In genomic region chr4:130857661-130858060, GRCm38 (mm10) we compare ENCODE assay signal across 16 mouse cellular contexts. TPM values are rescaled to one million over a fixed set of nuclear protein-coding genes. Genes with fewer than 3 reads are reported as not detected.
DNase-seq lines count a peak whose midpoint lies in the region; ATAC-seq and TF ChIP-seq lines count a peak whose summit lies in the region.
"Had no signal": no experiment of that assay in that cellular context is flagged by ENCODE, and none has a peak within 500 bp of the region (broad histone marks: within the 10 kb centered on the region; RNA-seq: fewer than 3 reads in every experiment).

No protein-coding gene starts in this region.

- TF ChIP-seq EP300 in lung, postnatal 0 days (IDR thresholded peaks at IDR 0.05): no peak
- no peak for TF ChIP-seq EP300 in stomach, postnatal 0 days (optimal IDR thresholded peaks at IDR 0.05)

- no peak for DNase-seq in cerebellum, adult 2 months
- no peak for DNase-seq in cerebellum, adult 18-20 months
- no peak for DNase-seq in kidney, postnatal 0 days (ENCODE audit: low spot score)
- DNase-seq in kidney, postnatal 36 days: no peak
- no peak for DNase-seq in lung, postnatal 0 days (ENCODE audit: low spot score)
- DNase-seq in lung, postnatal 36 days: no peak
- DNase-seq in stomach, postnatal 0 days (ENCODE audit: low spot score): no peak
- DNase-seq in urinary bladder, adult 2 months (ENCODE audit: low spot score): no peak
- DNase-seq: adrenal gland, adult 2 months; cerebellum, postnatal 25 days; thymus, postnatal 36 days had no signal

- no peaks in the 10 kb centered on the region for H3K36me3 ChIP-seq in kidney, postnatal 0 days (ENCODE audit: insufficient read depth, low read length)
- no peaks in the 10 kb centered on the region for H3K36me3 ChIP-seq in lung, postnatal 0 days (ENCODE audit: insufficient read depth, low read length)
- H3K36me3 ChIP-seq in stomach, postnatal 0 days (ENCODE audit: control insufficient read depth, insufficient read depth, low read length): no peaks in the 10 kb centered on the region
- H3K36me3 ChIP-seq: embryonic facial prominence, embryonic 10.5 days; heart, embryonic 15.5 days; neural tube, embryonic 13.5 days had no signal

- H3K27me3 ChIP-seq in cerebellum, adult 2 months (ENCODE audit: control insufficient read depth, insufficient read depth, low read length): no peaks in the 10 kb centered on the region
- H3K27me3 ChIP-seq in kidney, postnatal 0 days (ENCODE audit: insufficient read depth, low read length): no peaks in the 10 kb centered on the region; the same call in 1 of the 2 replicates
- H3K27me3 ChIP-seq in lung, postnatal 0 days (replicated peaks; ENCODE audit: insufficient read depth, low read length): peaks cover 4% of the 10 kb centered on the region; the same call in 1 of the 2 replicates
- H3K27me3 ChIP-seq in stomach, postnatal 0 days (ENCODE audit: control insufficient read depth, insufficient read depth, low read length): no peaks in the 10 kb centered on the region

- no peaks in the 10 kb centered on the region for H3K9me3 ChIP-seq in kidney, postnatal 0 days (replicated peaks; ENCODE audit: low read length)
- H3K9me3 ChIP-seq in lung, postnatal 0 days (ENCODE audit: low read length): no peaks in the 10 kb centered on the region
- H3K9me3 ChIP-seq in stomach, postnatal 0 days (ENCODE audit: control insufficient read depth, low read length): no peaks in the 10 kb centered on the region
- H3K9me3 ChIP-seq: embryonic facial prominence, embryonic 10.5 days; heart, embryonic 15.5 days; neural tube, embryonic 13.5 days had no signal

- H3K4me2 ChIP-seq in kidney, postnatal 0 days (ENCODE audit: low read length): no peak overlapping the region
- no peak overlapping the region for H3K4me2 ChIP-seq in lung, postnatal 0 days (replicated peaks; ENCODE audit: low read depth, low read length)
- H3K4me2 ChIP-seq in stomach, postnatal 0 days (replicated peaks; ENCODE audit: low read depth): no peak overlapping the region
- H3K4me2 ChIP-seq: heart, embryonic 15.5 days; neural tube, embryonic 13.5 days had no signal

- no peak overlapping the region for H3K9ac ChIP-seq in kidney, postnatal 0 days (ENCODE audit: low read depth, low read length)
- no peak overlapping the region for H3K9ac ChIP-seq in lung, postnatal 0 days (replicated peaks; ENCODE audit: low read depth)
- no peak overlapping the region for H3K9ac ChIP-seq in stomach, postnatal 0 days (ENCODE audit: low read length)
- H3K9ac ChIP-seq: heart, embryonic 15.5 days; neural tube, embryonic 13.5 days had no signal

- H3K4me1 ChIP-seq in cerebellum, adult 2 months (ENCODE audit: control insufficient read depth, insufficient read depth, low read length): peaks cover 15% of the 10 kb centered on the region
- H3K4me1 ChIP-seq in kidney, postnatal 0 days (replicated peaks; ENCODE audit: insufficient read depth, low read length): no peaks in the 10 kb centered on the region
- no peaks in the 10 kb centered on the region; the same call in 1 of the 2 replicates for H3K4me1 ChIP-seq in lung, postnatal 0 days (ENCODE audit: insufficient read depth, low read depth, low read length)
- H3K4me1 ChIP-seq in stomach, postnatal 0 days (replicated peaks; ENCODE audit: control insufficient read depth, insufficient read depth): peaks cover 6% of the 10 kb centered on the region; the same call in 1 of the 2 replicates

- ATAC-seq in kidney, postnatal 0 days (replicated peaks; ENCODE audit: low FRiP score, low read depth): no peak
- no peak for ATAC-seq in lung, postnatal 0 days
- ATAC-seq in stomach, postnatal 0 days (ENCODE audit: low FRiP score, low TSS enrichment): no peak
- ATAC-seq: forebrain, embryonic 14.5 days; intestine, embryonic 16.5 days had no signal

- no peak overlapping the region for H3K27ac ChIP-seq in cerebellum, adult 2 months (ENCODE audit: insufficient read depth, low read length)
- no peak overlapping the region for H3K27ac ChIP-seq in kidney, postnatal 0 days
- H3K27ac ChIP-seq in lung, postnatal 0 days (ENCODE audit: low read length): no peak overlapping the region
- no peak overlapping the region for H3K27ac ChIP-seq in stomach, postnatal 0 days (replicated peaks)
- H3K27ac ChIP-seq: embryonic facial prominence, embryonic 10.5 days; heart, embryonic 15.5 days; neural tube, embryonic 13.5 days had no signal

- TF ChIP-seq CTCF in cerebellum, adult 2 months (IDR thresholded peaks at IDR 0.05; ENCODE audit: borderline replicate concordance, insufficient read depth, low read depth, low read length): peak; percentile 8; the same call in 1 of the 2 replicates
- TF ChIP-seq CTCF in kidney, postnatal 0 days (IDR thresholded peaks at IDR 0.05; ENCODE audit: low read depth): peak; percentile 45
- TF ChIP-seq CTCF in lung, postnatal 0 days (IDR thresholded peaks at IDR 0.05): peak; percentile 50
- peak; percentile 62 for TF ChIP-seq CTCF in stomach, postnatal 0 days (IDR thresholded peaks at IDR 0.05; ENCODE audit: low read depth)

- TF ChIP-seq POLR2A in cerebellum, adult 2 months (IDR thresholded peaks at IDR 0.05; ENCODE audit: borderline replicate concordance, insufficient read depth, low read length): no peak

- WGBS in cerebellum, adult 2 months: 76% methylated on average over 8 of the region's 8 CpGs
- 66% methylated on average over 8 of the region's 8 CpGs for WGBS in kidney, postnatal 0 days
- 62% methylated on average over 8 of the region's 8 CpGs for WGBS in lung, postnatal 0 days
- whole genome bisulfite sequencing in stomach, postnatal 0 days: 63% methylated on average over 8 of the region's 8 CpGs

- H3K4me3 ChIP-seq in cerebellum, adult 2 months (replicated peaks; ENCODE audit: insufficient read depth, low read depth, low read length): no peak overlapping the region
- no peak overlapping the region for H3K4me3 ChIP-seq in kidney, postnatal 0 days (replicated peaks; ENCODE audit: low read depth, low read length)
- H3K4me3 ChIP-seq in lung, postnatal 0 days (ENCODE audit: low read depth, low read length): no peak overlapping the region
- no peak overlapping the region for H3K4me3 ChIP-seq in stomach, postnatal 0 days (ENCODE audit: low read depth, low read length)
- H3K4me3 ChIP-seq: embryonic facial prominence, embryonic 10.5 days; heart, embryonic 15.5 days; neural tube, embryonic 13.5 days had no signal

RNA-seq across cellular contexts. Expression of gene Laptm5, which starts 55.3 kb away (rescaled TPM):
- 18.9 and 19.0 TPM in 2 replicates for polyA plus RNA-seq in cerebellum, adult 2 months (2012; rRNA removed)
- 24.2 and 26.8 TPM in 2 replicates for polyA plus RNA-seq in kidney, postnatal 0 days (2015; fragmentation: Nextera tagmentation; extraction: Ambion mirVana)
- 88.8 and 98.8 TPM in 2 replicates for polyA plus RNA-seq in lung, postnatal 0 days (2015; fragmentation: Nextera tagmentation; extraction: Ambion mirVana)
- 30.5 and 34.0 TPM in 2 replicates for polyA plus RNA-seq in stomach, postnatal 0 days (2015; fragmentation: Nextera tagmentation; extraction: Ambion mirVana)
- 50.5 and 51.9 TPM in 2 replicates for polyA plus RNA-seq in urinary bladder, adult 2 months (2012; rRNA removed)

Comparison
In these comparisons a context has a peak if more than half of its experiments do, and no peak if none do; other contexts are left out.
1. CTCF ChIP-seq: peak in every context shown above with its lines; median percentile 62 in stomach, postnatal 0 days; 50 in lung, postnatal 0 days; 45 in kidney, postnatal 0 days; 8 in cerebellum, adult 2 months.